Mouse (Mus musculus) heart, postnatal 14 days (tissue): ENCODE data around the gene Reep3. TPM values are rescaled to one million over a fixed set of nuclear protein-coding genes. Genes with fewer than 3 reads are reported as not detected.

Experiments
- total RNA-seq, 2 experiments: library from RNA; stranded (reverse); gene quantifications; 2 replicates each; pipeline ENCODE4 v1.2.3; 2021

The Reep3 gene
- total RNA-seq, 2 experiments from 2014 or later = 28.4 to 31.5 TPM

Other genes with a start within 250 kb of the Reep3 start
- 10 to 100 TPM; 46.4 to 46.8 TPM for gene Jmjd1c, start 820 bp downstream of the Reep3 start, total RNA-seq
- 1 to 10 TPM; 9.1 to 9.7 TPM for gene Nrbf2, start 188.4 kb upstream of the Reep3 start, total RNA-seq